Mouse (Mus musculus) heart, postnatal 25 days (tissue): ENCODE results near the gene Pcbp3. TPM values are rescaled to one million over a fixed set of nuclear protein-coding genes. Genes with fewer than 3 reads are reported as not detected.
A peak's percentile ranks its signal among the peaks of the same experiment; 100 is the strongest.
"Not testable (repeated sequence)": the region's sequence is repeated elsewhere in the genome, so short reads cannot be mapped to it uniquely, and the experiment has no call there.

Experiments used
- DNase-seq: peaks from one replicate; pipeline ENCODE4 v3.0.0; 2022; ENCODE audit warnings: low spot score
- intact Hi-C: fragments of 180-260 bp; cut with DNase I; formaldehyde crosslinking; loops from one replicate; pipeline ENCODE4 v1.15.1; 2025
- total RNA-seq, 2 experiments: library from RNA; stranded (reverse); gene quantifications; 2 replicates each; pipeline ENCODE4 v1.2.3; 2021

Gene Pcbp3
- total RNA-seq: 1 to 10 TPM; 2.9 to 6.7 TPM

DNA sequence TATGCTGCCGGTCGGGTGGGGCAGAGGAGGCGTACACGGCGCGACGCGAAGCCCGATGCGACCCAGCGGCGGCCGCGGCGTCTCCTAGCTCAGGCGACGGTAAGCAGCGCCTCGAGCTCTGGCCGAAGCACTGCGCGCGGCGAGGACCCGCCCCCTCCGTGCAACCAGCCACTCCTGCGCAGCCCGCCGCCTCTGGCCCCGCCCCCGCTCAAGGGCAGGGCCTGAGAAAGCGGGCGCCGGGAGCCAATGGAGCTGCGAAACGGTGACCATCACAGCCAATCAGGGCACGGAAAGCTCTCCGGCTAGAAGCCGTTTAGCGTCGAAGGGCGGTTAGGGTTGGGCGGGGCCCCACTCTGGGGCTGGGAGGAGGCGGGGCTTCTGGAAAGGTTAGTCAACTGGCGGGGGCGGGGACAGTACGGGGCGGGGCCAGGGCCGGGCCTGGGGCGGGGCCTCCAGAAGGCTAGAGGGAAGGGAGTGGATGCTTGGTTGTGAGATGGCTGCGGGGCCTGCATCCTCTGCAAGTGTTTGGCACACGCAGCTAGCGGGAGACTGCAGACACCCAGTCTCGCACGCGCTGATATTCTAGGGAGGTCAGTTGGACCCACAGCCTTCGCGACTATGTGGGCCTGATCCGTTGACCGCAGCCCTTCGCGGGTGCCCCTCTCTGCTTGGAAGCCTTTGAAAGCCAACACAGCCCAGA is at the start of gene Pcbp3:
Gene Pcbp3, minus strand, starts transcription at position 98 of the 700 bp plus-strand sequence.
- peak; percentile 96 for DNase-seq
- intact Hi-C loops: loop anchor here (5.0 kb wide), 1 partner anchor 70 kb away; the partner anchor contains the start of gene Slc19a1

DNA sequence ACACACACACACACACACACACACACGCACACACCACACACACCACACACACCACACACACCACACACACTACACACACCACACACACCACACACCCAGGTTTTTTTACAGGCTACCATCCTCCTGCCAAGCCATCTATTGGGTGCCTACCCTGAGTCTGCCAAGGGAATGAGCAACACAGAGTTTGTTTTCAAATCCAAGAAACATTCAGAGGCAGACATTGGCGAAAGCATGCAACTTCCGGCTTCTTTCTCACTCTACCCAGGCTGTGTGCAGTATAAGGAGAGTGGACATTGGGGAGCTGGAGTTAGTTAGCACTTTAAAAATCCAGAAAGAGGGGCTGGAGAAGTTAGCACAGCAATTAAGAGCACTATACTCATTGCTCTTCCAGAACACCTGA is 47.0 kb upstream of the Pcbp3 start:
- DNase-seq: no peak
- intact Hi-C loops: no loop called here

DNA sequence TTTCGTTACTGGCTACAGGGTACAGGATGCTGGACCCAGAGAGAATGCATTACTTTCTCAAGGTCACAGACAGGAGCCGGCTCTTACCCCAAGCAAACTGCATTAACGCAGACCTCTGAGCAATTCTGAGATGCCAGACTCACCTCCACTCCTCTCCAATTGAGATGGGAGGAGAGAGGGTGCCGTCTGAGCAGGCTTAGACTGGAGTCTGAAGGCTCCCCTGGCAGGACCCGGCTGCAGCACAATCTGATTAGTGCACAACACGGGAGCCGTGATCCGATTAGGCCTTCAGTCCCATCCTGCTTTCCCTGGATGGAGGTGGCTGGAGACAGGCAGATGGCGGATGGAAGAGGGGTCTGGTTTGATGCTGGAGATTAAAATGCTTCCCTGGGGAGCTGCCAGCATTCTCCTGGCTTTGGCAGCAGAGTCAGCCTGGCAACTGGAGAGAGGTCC is 46.4 kb upstream of the Pcbp3 start:
- no peak for DNase-seq
- intact Hi-C loops: no loop called here

DNA sequence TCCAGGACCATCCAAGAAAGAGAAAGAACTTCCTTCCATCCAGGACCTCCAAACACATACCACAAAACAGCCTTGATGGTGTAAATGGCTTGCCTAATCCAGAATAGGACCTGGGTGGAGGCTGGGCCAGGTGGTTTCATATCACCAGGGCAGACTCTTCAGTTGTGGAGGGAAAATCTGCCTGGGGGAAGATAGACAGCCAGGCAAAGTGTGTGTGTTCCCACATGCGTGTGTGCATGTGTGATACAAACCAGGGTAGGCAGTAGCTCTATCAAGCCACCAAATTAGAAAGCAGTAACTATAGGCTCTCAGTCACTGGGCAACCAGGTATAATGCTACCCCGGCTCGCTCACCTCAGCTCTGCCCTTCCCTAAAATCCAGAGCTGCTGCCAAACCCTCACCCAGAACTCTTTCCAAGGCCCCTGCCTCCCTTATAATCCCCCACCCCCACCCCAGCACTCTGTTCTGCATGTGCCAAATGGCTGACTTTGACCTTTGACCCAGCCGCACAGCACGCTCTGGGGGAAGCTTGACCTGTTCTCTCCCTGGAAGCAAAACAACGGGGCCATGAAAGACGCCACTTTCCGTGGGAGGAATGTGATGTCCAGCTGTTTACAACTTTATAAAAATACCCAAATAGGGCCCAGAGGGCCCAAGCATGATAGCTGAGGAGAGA is 45.9 kb upstream of the Pcbp3 start:
- no peak for DNase-seq
- intact Hi-C loops: no loop called here

DNA sequence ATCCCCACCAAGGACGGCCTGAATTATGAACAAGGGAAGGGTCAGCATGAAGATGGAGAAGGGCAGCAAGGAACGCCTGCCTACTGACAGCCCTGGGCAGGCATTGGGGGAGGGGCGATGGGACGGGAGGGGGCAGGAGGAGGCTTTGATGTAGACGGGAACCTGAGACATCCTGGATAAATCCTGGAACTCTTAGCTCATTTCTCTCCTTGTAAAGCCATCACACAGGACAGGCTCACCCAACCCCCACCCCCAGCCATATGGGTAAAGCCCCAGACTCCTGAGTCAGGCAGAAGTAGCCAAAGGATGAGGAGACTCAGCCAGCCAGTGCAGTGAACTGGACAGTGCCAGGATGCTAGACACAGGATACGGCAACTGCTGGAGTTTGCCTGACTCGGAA is 43.2 kb upstream of the Pcbp3 start:
- intact Hi-C loops: no loop called here
- no peak for DNase-seq

DNA sequence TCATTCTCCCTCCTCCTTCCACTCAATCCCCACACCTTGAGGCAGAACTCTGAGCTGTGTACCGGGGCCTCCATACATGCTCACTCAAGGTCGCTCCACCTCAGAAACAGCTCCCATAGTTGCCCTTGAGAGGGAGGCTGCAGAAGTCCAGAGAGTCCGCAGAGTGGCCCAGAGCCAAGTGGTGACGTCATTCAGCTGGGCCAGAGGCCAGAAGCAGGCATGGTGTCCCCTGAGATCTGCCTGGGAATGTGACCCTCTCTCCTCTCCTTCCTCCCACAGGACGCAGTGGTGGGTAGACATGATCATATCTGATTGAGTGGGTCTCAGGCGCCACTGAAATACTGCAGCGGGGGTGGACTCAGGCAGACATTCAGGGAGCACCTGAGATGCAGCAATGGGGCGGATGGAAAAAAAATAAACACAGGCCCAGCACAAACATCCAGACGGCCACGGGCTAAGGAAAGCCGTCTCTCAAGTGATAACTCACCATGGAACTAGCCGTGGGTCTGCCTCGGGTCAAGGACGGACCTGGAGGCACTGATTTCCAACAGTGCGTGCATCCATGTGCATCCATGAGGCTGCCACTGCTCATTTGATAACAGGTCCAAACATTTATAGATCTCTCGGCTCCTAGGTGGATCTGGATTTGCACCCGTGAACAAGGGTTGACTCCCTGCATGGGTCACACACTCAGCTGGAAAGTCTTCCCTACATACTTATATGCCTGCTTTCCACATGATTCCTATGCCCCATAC is 36.2 kb upstream of the Pcbp3 start:
- intact Hi-C loops: no loop called here
- peak; percentile 51 for DNase-seq

DNA sequence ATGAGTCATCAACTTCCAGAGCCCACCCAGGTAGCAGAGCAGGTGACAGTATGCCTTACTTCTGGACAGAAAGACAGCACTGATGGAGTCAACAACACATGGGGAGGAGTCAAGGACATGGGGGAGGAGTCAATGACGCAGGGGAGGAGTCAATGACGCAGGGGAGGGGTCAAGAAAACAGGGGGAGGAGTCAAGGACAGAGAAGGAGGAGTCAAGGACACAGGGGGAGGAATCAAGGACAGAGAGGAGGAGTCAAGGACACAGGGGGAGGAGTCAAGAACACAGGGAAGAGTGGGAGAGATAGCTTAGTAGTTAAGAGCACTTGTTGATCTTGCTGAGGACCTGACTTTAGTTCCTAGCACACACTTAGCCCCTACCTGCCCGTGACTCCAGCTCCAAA is 30.8 kb upstream of the Pcbp3 start:
- intact Hi-C loops: no loop called here

DNA sequence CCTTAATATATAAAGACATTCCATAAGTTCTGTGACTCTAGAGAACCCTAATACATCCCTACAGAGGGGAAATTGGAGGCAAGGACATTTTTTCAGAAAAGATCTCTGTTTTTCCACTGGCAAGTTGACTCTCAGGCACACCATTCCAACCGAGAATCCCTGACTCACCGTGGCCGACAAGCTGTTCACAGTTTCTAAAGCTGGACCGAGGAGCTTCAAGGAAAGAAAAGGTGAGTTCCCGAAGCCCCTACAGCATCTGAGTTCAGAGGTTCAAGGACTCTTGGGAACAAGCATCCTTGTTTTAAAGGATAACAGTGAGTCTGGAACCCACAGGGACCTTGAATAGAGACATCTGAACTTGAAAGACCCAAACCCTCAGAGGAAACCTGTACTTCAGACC is 26.9 kb upstream of the Pcbp3 start:
- intact Hi-C loops: no loop called here
- no peak for DNase-seq

More for the DNA sequence above, 30.8 kb upstream of the Pcbp3 start:
- DNase-seq: no peak

DNA sequence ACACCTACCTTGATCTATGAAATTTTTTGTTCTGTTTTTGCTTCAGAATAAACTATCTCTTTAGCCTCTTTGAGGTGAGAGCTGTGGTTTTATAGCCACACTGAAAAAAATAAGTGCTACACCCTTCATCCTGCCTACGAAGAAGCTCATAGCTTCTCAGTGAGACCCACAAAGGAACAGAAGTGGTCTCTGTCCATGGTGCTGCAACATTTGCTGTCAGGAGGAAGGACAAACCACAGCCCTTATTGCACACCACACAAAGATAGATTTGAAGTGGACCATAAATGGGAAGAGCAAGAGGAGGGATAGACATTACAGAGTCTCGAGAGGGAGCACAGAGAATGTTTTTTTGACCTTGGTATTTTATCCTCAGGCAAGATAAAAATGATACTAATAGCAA is 16.4 kb upstream of the Pcbp3 start:
- intact Hi-C loops: no loop called here
- DNase-seq: no peak

DNA sequence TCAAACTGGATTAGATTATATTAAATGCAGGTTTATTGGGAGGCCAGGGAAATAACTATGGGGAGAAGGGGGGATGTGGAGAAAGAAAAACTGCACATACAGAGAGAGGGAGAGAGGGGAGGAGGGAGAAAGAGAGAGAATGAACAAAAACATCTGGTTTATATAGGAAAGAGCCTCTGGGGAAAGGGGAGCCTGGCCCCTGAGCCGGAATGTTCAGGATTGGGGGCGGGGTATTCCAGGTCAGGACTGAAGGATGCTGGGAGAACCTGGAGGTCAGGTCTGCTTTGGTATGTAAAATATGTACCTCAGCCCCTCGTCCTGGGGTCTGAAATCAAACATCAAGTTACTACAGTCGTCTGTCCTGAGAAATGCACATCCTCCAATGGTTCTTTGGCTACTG is 15.0 kb upstream of the Pcbp3 start:
- DNase-seq: no peak
- intact Hi-C loops: no loop called here

DNA sequence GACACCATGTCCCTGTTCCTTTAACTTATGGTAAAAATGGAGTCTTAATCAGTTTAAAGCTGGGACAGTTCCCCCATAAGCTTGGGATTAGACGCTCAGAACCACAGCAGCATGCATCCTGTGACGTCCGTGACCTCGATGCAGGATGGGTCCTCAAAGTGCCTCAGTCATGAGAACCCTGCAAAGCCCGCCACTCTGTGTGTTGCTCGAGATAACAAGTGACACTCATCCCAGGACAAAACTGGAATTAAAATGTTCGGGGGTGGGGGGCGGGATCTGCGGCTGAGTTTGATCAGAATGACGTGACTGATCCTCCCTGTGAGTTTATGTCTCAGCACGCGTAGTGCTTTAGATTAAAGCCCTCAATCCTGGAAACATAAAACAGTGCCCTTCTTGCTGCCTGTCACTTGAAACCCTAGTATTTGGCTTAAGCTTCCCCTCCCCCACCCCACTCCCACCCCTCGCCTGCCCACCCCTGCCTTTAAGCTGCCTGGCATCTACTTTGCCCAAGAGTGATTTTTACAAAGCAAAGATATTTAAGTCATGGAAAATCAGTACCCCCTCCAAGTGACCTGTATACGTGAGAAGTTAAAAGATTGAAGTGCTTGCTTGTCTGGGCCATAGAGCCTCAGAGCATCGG is 12.2 kb upstream of the Pcbp3 start:
- no peak for DNase-seq
- intact Hi-C loops: no loop called here

DNA sequence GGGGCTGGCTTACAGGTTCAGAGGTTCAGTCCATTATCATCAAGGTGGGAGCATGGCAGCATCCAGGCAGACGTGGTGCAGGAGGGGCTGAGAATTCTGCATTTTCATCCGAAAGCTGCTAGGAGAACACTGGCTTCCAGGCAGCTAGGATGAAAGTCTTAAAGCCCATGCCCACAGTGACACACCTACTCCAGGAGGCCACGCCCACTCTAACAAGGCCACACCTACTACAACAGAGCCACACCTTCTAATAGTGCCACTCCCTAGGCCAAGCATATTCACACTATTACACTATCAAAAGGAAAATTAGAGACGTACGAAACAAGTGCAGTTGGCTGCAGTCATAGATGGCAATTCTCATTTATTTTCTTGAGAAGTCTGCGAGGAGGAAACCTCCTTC is 10.6 kb upstream of the Pcbp3 start:
- DNase-seq, intact Hi-C loops: not testable (repeated sequence)

DNA sequence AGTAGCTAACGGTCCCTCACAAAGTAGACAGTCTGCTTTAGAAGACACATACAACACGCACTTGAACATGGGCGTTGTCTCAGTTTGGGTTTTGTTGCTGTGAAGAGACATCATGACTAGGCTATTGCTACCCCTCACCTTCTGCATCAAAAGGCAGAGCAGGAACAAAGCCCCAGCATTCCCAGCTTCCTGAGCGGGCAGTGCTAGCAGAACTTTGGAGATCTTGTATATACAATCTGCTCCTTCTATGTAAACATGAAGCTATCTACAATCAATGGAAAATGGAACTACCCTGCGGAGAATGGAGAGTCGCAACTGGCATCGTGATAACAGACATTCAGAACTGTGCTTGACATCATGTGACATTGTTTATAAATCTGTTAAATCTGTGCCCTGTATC is 9.3 kb upstream of the Pcbp3 start:
- intact Hi-C loops: no loop called here
- no peak for DNase-seq

DNA sequence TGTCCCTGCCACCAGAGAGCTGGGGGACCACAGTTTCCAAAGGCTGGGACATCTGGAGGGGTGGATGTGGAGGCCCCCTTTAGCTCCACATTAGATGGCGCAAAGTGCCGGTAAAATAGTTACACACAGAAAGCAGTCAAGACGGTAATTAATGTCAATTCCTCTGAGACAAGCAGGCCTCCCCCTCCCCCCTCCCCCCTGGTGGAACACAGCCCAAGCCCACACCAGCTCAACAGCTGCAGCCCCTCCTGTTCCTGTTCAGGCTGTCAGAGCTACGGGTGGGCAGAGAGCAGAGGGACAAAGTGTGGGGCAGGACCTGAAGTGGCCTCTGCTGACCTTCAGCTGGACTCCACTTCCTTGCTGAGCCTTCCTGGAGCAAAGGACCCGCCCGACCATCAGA is 2.7 kb upstream of the Pcbp3 start:
- intact Hi-C loops: loop anchor here (2.0 to 5.0 kb wide), 2 partner anchors 58 to 68 kb away; partner anchors contain the start of gene Slc19a1
- no peak for DNase-seq

DNA sequence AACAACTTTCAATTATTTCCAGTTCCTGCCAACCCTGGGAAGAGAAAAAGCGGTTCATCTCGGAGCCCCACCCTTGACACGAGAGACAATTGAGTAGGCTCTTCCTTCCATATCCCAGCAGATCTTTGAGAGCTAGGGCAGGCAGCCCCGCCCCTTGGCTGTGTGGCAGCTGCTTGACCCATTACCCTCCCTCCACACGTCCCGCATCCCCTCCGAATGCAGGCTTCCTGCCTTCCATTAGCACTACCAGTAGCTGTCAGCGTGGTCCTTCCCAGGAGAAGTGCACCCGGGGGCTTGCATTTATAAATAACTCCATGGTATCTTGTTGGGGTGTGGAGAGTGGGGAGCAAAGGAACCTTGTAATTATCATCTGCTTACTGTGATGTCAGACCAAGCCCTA is 2.3 kb upstream of the Pcbp3 start:
- intact Hi-C loops: loop anchor here (2.0 to 5.0 kb wide), 2 partner anchors 57 to 68 kb away; partner anchors contain the start of gene Slc19a1
- no peak for DNase-seq

DNA sequence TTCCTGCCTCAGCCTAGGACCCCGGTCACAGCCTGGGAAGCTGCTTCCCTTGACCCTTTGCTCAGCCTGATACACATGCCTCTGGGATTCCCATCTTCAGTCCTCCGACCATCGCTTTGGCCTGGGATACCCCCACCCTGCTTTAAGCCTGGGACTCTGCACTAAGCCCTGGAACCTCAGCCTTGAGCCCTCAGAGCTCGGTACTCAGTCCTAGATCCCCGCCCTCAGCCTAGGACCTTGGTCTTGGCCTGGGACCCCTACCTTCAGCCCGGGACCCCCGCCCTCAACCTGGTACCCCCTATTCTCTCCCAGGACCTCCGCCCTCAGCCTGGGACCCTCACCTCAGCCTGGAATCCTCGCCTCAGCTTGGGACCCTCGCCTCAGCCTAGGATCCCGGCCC is 531 bp downstream of the Pcbp3 start:
- intact Hi-C loops: loop anchor here (5.0 kb wide), 1 partner anchor 71 kb away; the partner anchor contains the start of gene Slc19a1
- no peak for DNase-seq

DNA sequence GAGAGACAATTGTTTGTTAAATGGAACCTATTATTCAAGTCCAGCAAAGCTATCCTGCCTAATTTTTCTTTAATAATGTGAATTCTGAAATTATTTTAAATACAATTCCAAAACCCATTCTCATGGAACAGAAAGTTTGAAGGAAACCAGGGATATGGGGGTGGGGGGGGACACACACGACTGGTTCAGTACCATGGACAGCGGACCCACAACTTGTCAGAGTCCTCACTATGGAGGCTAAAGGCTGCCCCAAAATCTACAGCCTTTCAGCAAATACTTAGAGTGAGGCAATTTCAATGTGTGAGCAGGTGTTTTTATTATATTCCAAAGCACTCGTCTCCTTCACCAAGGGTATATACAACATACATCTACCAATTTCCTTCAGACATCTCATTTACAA is 3.5 kb downstream of the Pcbp3 start:
- no peak for DNase-seq
- intact Hi-C loops: no loop called here

DNA sequence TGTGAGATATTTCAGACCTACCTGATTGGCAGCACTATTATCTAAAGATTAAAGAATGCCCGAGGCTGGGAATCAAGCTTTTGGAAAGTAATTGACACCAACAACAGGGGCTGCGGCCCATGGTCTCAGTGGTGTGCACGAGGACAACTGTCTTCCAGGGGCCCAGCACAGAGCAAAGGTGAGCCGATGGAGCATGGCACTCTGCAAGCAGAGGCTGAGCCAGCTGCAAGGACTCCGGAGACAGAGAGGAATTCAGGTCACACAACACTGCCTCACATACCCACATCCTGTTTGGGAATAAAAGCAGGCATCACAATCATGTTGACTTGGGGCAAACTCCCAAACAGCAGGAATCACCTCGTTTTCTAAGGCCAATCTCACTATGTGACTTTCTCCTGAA is 5.5 kb downstream of the Pcbp3 start:
- no peak for DNase-seq
- intact Hi-C loops: no loop called here

DNA sequence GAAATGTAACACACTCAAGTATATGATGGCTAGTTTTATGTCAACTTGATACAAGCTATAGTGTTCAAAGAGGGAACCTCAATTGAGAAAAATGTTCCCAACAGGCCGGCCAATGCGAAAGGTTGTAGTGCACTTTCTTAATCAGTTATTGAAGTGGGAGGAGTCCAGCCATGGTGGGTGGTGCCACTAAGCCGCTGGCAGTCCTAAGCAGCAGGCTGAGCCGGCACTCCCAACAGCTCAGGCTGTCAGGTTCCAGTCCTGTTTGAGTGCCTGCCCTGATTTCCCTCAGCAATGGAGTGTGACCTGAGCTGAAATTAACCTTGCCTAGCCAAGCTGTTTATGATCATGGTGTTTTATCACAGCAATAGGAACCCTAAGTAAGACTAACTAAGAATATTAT is 20.6 kb downstream of the Pcbp3 start:
- intact Hi-C loops: no loop called here

DNA sequence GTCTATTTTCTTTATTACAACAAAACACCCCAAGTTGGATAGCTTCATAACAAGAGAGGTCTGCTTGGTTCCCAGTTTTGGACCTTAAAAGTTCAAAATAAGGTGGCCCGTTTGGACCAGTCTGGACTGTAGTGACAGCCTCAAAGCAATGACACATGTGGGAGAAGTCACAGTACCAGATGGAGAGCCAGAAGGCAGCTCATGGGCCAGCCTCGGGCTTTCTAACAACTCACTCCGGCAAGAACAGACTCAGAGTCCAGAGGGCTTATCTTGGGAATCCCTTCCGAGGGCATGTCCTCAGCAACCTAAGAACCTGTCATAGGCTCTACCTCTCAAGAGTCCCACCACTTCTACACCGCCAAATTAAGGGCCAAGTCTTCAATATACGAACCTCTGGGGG is 24.9 kb downstream of the Pcbp3 start:
- intact Hi-C loops: no loop called here
- DNase-seq: no peak

More for the DNA sequence above, 20.6 kb downstream of the Pcbp3 start:
- DNase-seq: no peak
